Mouse (Mus musculus) kidney, embryonic 14.5 days (tissue): ENCODE results near the gene Cacna1g. TPM values are rescaled to one million over a fixed set of nuclear protein-coding genes. Genes with fewer than 3 reads are reported as not detected.
"Not testable (repeated sequence)": the region's sequence is repeated elsewhere in the genome, so short reads cannot be mapped to it uniquely, and the experiment has no call there.

Experiments
- ATAC-seq: fragments of 200-750 bp; cut with Nextera tagmentation; 2 replicates; pipeline ENCODE4 v1.8.0; 2017; ENCODE audit warnings: moderate number of reproducible peaks, mild to moderate bottlenecking, moderate TSS enrichment, moderate library complexity; ENCODE audit not compliant: low FRiP score, low TSS enrichment
- H3K27ac ChIP-seq: fragments of 300-500 bp; sonication (generic); 2 replicates; pipeline ENCODE4 v1.5.1; 2014; ENCODE audit warnings: low read depth, mild to moderate bottlenecking, low read length, moderate library complexity, mixed read lengths
- H3K27me3 ChIP-seq: fragments of 300-500 bp; sonication (generic); 2 replicates; pipeline ENCODE4 v1.6.1; 2014; ENCODE audit warnings: mild to moderate bottlenecking, low read length; ENCODE audit not compliant: control insufficient read depth, insufficient read depth
- H3K36me3 ChIP-seq: fragments of 300-500 bp; sonication (generic); 2 replicates; pipeline ENCODE4 v1.6.1; 2014; ENCODE audit warnings: low read length, mixed read lengths; ENCODE audit not compliant: control insufficient read depth, insufficient read depth
- H3K4me1 ChIP-seq: fragments of 300-500 bp; sonication (generic); 2 replicates; pipeline ENCODE4 v1.6.1; 2014; ENCODE audit warnings: low read length, mixed read lengths; ENCODE audit not compliant: control insufficient read depth, insufficient read depth
- H3K4me2 ChIP-seq: fragments of 300-500 bp; sonication (generic); replicated peaks from 2 replicates; pipeline ENCODE4 v1.6.1; 2014; ENCODE audit warnings: low read depth, mild to moderate bottlenecking, low read length
- H3K4me3 ChIP-seq: fragments of 300-500 bp; sonication (generic); 2 replicates; pipeline ENCODE4 v1.5.1; 2014; ENCODE audit warnings: mild to moderate bottlenecking, low read length
- H3K9ac ChIP-seq: fragments of 300-500 bp; sonication (generic); 2 replicates; pipeline ENCODE4 v1.6.1; 2014; ENCODE audit warnings: low read depth, mild to moderate bottlenecking, low read length, moderate library complexity
- H3K9me3 ChIP-seq: fragments of 300-500 bp; sonication (generic); 2 replicates; pipeline ENCODE4 v1.6.1; 2016; ENCODE audit warnings: low read length; ENCODE audit not compliant: control insufficient read depth
- WGBS: fragments of 180-500 bp; shearing (Covaris S2); extraction: QIAGEN DNeasy Blood & Tissue Kit; methylation state at CpG from one replicate; pipeline ENCODE4 v1.1.7; 2014; 5-methylcytosine and 5-hydroxymethylcytosine counted together
- polyA plus RNA-seq: library from polyadenylated mRNA; unstranded; fragments of >200 nt; fragmentation: Nextera tagmentation; extraction: Ambion mirVana; gene quantifications from 2 replicates; pipeline ENCODE4 v1.2.1, GENCODE M21; 2014

Gene Cacna1g
- polyA plus RNA-seq, 1 experiment from 2014 or later, result 14.1 TPM

DNA sequence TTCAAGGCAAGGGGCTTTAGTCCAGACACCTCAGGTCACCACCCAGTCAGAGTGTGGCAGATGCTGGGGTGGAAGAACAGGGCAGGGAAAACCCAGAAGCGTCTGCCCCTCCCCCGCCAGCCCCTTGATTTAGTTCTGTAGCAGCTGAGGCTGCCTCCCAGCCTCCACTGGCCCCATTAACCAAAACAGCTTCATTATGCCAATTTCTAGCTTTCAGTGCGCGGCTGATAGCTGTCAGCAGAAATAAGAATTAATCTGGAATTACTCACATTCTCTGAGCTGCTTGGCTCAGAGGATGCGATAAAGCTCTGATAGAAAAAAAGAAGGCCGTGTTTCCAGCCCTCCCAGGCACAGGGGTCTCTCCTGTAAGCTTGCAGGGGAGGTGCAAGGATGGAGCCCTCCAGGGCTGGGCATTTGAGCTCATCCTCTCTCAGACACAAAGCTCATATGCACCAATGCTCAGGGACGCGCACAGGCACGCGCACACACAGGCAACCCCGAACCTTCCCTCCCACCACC lies 66.1 kb downstream of the Cacna1g start:
- H3K9ac ChIP-seq, result no peak overlapping the region
- H3K9me3 ChIP-seq, result no peaks in the 10 kb centered on the region
- H3K4me2 ChIP-seq, result no peak overlapping the region
- no peak overlapping the region for H3K4me3 ChIP-seq
- no peak for ATAC-seq
- WGBS, result 40% methylated on average over 11 of the region's 11 CpGs
- H3K36me3 ChIP-seq, result peaks cover 10% of the 10 kb centered on the region; the same call in 1 of the 2 replicates
- H3K27ac ChIP-seq, result no peak overlapping the region
- 0 out of 2 replicates have a peak, but pooled peaks cover 3% of the 10 kb centered on the region for H3K27me3 ChIP-seq
- peaks cover 21% of the 10 kb centered on the region for H3K4me1 ChIP-seq

- Histone ChIP-seq H3K9ac (no peak overlapping the region), H3K4me1 (peaks cover 19% of the 10 kb centered on the region), H3K27ac (no peak overlapping the region), H3K9me3 (no peaks in the 10 kb centered on the region), H3K36me3 (peaks cover 4% of the 10 kb centered on the region; the same call in 1 of the 2 replicates), H3K4me2 (no peak overlapping the region), H3K4me3 (no peak overlapping the region), H3K27me3 (0 out of 2 replicates have a peak, but pooled peaks cover 3% of the 10 kb centered on the region)
- no peak for ATAC-seq
- WGBS, result 43% methylated on average over 6 of the region's 6 CpGs
These were observed 68.7 kb downstream of the Cacna1g start for GRCm38 (mm10) chr11:94405348-94405747.

DNA sequence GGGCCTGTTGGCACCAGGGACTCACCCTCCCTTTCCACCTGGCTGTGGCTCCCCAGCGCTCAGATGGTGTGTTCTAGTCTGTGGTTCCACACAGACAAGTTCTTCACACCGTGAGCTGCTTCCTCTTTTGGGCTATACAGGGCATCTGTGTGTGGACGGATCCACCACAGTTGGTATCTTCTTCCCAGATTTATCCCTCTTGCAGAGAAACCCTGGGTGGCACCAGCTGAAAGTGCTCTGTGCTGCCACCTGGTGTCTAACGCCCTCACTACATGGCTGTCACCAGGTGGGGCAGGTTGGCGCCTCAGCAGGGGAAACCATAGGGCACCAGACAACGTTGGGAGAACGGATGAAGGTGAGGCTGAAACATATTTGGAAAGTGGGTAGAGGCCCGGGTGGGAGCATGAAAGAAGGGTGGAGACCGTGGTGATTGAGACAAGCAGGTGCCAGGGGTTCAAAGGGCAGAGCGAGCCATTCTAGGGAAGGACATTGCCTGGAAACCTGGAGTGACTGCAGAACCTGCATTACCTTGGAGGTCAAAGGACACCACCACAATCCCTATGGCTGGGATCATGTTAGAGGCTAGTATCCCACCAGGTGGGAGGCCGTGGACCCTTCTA lies 69.2 kb downstream of the Cacna1g start:
- 29% methylated on average over 11 of the region's 11 CpGs for WGBS
- no peak overlapping the region for H3K9ac ChIP-seq

DNA sequence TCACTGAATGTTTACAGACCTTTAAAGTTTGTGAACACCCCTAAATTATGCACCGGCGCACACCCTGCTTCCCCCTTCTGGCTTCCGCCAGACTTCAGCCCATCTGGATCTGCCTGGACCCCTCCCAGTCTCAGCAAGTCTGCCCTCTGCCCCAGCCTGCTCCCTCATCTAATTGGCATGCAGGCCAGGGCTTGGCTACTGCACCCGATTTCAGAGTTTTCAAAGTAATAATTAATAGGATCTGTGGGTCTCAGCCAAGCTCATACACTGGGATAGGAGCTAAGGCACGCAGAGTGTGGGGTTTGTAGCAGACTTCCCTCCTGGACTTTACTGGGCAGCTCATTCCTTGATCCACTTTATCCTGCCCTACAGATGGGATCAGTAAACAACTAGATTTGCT lies 69.8 kb downstream of the Cacna1g start:
- no peak overlapping the region for H3K27ac ChIP-seq
- peak; percentile 34; the same call in 1 of the 2 replicates for ATAC-seq
- H3K27me3 ChIP-seq, result no peaks in the 10 kb centered on the region
- H3K4me1 ChIP-seq, result peaks cover 16% of the 10 kb centered on the region
- WGBS, result 47% methylated on average over 5 of the region's 5 CpGs
- H3K36me3 ChIP-seq, result no peaks in the 10 kb centered on the region; the same call in 1 of the 2 replicates
- no peak overlapping the region for H3K4me2 ChIP-seq
- H3K4me3 ChIP-seq, result no peak overlapping the region
- H3K9me3 ChIP-seq, result no peaks in the 10 kb centered on the region
- H3K9ac ChIP-seq, result no peak overlapping the region

More for the DNA sequence above, 69.2 kb downstream of the Cacna1g start:
- Histone ChIP-seq H3K4me1 (peaks cover 19% of the 10 kb centered on the region), H3K36me3 (no peaks in the 10 kb centered on the region; the same call in 1 of the 2 replicates), H3K4me2 (no peak overlapping the region), H3K27me3 (no peaks in the 10 kb centered on the region), H3K27ac (no peak overlapping the region), H3K9me3 (no peaks in the 10 kb centered on the region), H3K4me3 (no peak overlapping the region)
- ATAC-seq, result peak; percentile 51; the same call in 1 of the 2 replicates

- H3K27ac ChIP-seq, result no peak overlapping the region
- no peak for ATAC-seq
- H3K36me3 ChIP-seq, result no peaks in the 10 kb centered on the region; the same call in 1 of the 2 replicates
- H3K9me3 ChIP-seq, result no peaks in the 10 kb centered on the region
- no peak overlapping the region for H3K4me2 ChIP-seq
- WGBS, result 82% methylated on average over 10 of the region's 10 CpGs
- H3K4me1 ChIP-seq, result peaks cover 16% of the 10 kb centered on the region
- H3K4me3 ChIP-seq, result no peak overlapping the region
- no peaks in the 10 kb centered on the region for H3K27me3 ChIP-seq
- H3K9ac ChIP-seq, result no peak overlapping the region
These were observed 70.2 kb downstream of the Cacna1g start for GRCm38 (mm10) chr11:94403757-94404156.

DNA sequence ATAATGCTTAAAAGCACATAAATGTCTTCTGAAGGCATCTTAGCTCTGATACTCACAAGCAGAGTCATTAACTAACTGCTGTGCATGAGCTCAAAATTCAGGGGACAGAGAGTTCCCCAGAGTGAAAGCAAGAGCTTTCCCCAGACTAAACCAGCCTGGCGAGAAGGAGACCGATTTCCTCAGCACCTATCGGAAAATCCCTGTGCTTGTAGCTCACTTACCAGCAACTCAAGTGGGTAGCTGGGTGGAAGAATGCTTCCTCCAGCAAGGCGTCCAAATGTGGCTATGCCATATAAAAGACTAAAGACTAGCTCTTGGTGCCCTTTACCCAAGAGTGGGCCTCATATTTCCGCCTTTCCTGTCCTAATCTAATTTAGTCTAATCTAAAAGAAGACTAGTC lies 71.3 kb downstream of the Cacna1g start:
- H3K9ac ChIP-seq, result no peak overlapping the region
- no peaks in the 10 kb centered on the region for H3K36me3 ChIP-seq
- H3K4me3 ChIP-seq, result no peak overlapping the region
- WGBS, result 88% methylated on average over 5 of the region's 5 CpGs
- no peaks in the 10 kb centered on the region for H3K27me3 ChIP-seq
- peaks cover 13% of the 10 kb centered on the region for H3K4me1 ChIP-seq
- no peak overlapping the region for H3K27ac ChIP-seq
- H3K4me2 ChIP-seq, result no peak overlapping the region
- no peak for ATAC-seq
- H3K9me3 ChIP-seq, result no peaks in the 10 kb centered on the region

DNA sequence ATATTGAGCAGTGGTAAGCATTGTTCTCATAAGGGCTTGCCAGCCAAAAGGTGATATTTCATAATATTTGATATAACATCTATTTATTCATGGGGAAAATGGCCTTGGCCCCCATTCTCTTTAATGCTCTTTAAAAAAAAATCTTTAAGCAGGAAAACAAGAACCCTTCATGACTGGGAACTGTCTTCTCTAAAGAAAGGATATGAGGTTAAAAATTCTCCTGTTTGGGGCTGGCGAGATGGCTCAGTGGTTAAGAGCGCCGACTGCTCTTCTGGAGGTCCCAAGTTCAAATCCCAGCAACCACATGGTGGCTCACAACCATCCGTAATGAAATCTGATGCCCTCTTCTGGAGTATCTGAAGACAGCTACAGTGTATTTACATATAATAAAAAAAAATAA lies 72.0 kb downstream of the Cacna1g start:
- not testable (repeated sequence) for H3K4me1 ChIP-seq, H3K36me3 ChIP-seq, H3K4me2 ChIP-seq, H3K27me3 ChIP-seq, ATAC-seq, H3K4me3 ChIP-seq, H3K9me3 ChIP-seq, H3K9ac ChIP-seq, H3K27ac ChIP-seq
- WGBS, result 78% methylated on average over 4 of the region's 4 CpGs

GRCm38 (mm10) chr11:94400996-94401395 lies 73.0 kb downstream of the Cacna1g start:
- Histone ChIP-seq H3K27ac (no peak overlapping the region), H3K4me3 (no peak overlapping the region), H3K36me3 (no peaks in the 10 kb centered on the region), H3K27me3 (no peaks in the 10 kb centered on the region), H3K4me2 (no peak overlapping the region), H3K4me1 (peaks cover 5% of the 10 kb centered on the region; the same call in 1 of the 2 replicates), H3K9me3 (no peaks in the 10 kb centered on the region), H3K9ac (no peak overlapping the region)
- no peak for ATAC-seq
- 76% methylated on average over 6 of the region's 6 CpGs for WGBS

- no peak overlapping the region for H3K9ac ChIP-seq
- no peak overlapping the region for H3K27ac ChIP-seq
- WGBS, result 84% methylated on average over 7 of the region's 7 CpGs
- 0 out of 2 replicates have a peak, but pooled peaks cover 2% of the 10 kb centered on the region for H3K4me1 ChIP-seq
- H3K4me2 ChIP-seq, result no peak overlapping the region
- no peak overlapping the region for H3K4me3 ChIP-seq
- 0 out of 2 replicates have a peak, but pooled peaks cover 5% of the 10 kb centered on the region for H3K27me3 ChIP-seq
- H3K9me3 ChIP-seq, result no peaks in the 10 kb centered on the region
- no peak for ATAC-seq
- H3K36me3 ChIP-seq, result no peaks in the 10 kb centered on the region
These were observed 79.9 kb downstream of the Cacna1g start for GRCm38 (mm10) chr11:94394107-94394506.
